Mouse (Mus musculus) layer of hippocampus, adult 9-10 months (tissue): ENCODE data around the gene Mrps27.

ENCODE experiments used
- DNase-seq: peaks from one replicate; pipeline ENCODE4 v3.0.0; 2022; ENCODE audit warnings: low spot score

The Mrps27 gene

GRCm38 (mm10) chr13:99387901-99388811 is 43.6 kb downstream of the Mrps27 start:
- no peak for DNase-seq

GRCm38 (mm10) chr13:99391417-99391816 is 46.8 kb downstream of the Mrps27 start:
- no peak for DNase-seq

DNA sequence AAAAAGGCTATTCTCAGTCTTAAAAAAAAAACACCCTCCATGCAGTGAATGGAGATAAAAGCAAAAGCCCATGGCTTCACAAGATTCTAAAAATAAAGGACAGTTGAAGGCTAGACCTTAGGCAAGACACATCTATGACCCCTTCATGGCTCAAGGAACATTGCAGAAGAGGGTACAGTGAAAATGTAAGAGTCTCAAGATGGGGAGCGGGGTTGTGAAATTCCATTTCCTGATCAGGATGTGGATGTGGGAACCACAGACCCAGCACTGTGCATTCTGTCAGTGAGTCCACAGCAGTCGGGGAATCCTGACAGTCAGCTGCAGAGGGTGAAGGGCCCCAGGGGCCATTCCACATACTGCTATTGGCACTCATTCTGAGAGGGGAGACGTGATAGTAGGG is 48.5 kb downstream of the Mrps27 start:
- no peak for DNase-seq

DNA sequence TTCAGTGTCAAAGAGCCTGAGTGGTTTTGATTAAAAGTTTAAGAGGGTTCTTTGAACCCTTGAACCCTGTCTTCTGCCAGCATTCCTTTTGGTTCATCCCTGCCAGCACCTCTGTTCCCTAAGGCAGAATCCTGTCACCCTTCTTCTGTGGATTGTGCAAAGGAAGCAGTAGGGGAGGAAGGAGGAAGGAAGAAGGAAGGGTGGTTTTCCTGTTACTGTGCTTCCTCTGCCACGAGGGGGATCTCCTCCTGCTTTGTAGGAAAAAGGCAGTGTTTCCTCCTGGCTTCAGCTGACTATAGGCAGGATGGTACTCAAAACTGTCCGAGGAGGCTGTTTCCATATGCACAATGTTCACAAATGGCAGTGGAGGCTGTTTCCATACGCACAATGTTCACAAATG is 50.1 kb downstream of the Mrps27 start:
- no peak for DNase-seq

- no peak for DNase-seq
Observed at GRCm38 (mm10) chr13:99395531-99395930, 50.9 kb downstream of the Mrps27 start.

GRCm38 (mm10) chr13:99397228-99397627 is 52.6 kb downstream of the Mrps27 start:
- DNase-seq = no peak

DNA sequence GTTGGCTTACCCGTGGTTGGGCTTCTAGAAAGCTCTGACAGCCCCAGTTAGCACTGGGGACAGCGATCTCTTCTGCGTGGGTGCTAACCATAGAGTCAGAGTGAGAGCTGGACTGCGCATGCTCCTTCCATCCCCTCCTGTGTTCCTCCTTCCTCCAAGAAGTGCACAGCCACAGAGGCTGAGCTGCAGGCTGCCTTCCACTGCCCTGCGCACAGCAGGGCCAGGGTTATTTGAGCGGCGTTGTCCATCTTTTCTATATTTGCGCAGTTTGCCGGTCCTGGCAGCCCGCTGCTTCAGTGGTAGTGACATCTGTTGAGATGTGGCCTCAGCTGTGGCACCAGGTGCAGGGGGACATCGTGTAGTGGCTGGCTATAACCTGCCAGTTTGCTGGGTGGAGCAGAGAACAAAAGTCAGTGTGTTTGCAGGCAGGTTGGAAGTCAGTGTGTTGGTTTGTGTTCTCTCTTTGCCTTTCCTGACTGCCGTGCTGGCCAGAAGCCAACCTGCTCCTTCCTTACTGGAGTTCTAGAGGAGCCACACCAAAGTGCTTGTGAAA is 53.6 kb downstream of the Mrps27 start:
- DNase-seq = no peak

- no peak for DNase-seq
Observed at GRCm38 (mm10) chr13:99399373-99399772, 54.8 kb downstream of the Mrps27 start.

DNA sequence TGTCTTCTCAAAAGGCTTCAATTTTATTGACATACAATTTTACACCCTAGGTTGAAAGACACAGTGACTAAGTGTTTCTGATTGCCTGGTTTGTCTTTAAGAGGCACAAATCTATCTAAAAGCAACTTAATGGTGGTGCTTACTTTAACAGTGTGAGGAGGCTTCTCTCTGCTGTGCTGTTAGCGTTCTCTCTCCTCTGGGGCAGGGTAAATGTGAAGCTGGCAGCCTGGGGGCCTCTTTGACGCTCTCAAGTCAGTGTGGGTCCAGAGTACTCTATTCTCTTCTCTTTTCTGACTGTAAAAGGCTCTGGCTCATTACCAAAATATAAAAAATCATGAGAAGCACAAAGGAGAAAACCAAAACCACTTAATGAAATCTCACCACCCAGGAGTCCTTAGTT is 64.6 kb downstream of the Mrps27 start:
- DNase-seq = no peak

DNA sequence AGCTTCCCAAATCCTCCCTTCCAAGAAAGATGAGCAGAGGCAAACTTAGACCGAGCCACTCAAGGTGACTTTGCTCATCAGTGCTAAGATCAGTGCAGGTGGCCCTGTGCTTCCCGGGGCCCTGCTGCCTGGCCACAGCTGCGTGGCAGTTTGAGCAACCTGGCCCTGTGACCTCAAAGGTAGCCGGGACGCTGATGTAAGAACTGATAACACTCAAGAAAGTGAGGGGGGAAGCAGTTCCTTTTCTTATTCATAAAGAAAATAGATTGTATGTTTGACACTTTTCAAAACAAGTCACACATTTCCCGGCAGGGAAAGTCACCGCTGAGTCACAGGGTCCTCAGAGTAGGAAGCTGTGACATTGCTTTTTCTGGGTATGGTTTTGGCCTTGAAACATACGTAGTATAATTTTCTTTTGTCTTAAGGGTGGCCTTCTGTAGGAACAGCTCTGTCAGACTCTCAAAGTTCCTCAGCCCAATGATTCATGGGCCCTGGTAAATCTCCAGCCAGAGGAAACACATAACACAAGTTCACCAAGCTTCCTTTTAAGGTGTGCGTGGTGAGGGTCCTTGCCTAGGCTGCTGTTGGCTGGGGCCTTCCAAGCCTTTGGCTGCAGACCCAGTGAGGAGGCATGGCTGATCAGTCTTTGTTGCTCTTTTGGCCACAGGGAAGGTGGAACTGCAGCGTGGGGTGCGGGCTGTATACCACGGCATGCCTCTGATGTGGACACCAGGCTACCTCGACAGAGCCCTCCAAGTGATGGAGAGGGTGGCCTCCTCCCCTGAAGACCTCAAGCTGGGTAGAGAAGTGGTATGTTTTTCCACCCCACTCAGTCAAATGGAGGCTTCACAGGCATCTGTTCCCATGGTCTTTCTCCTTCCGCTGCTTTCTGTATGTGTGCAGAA is 66.3 kb downstream of the Mrps27 start:
- DNase-seq = no peak

DNA sequence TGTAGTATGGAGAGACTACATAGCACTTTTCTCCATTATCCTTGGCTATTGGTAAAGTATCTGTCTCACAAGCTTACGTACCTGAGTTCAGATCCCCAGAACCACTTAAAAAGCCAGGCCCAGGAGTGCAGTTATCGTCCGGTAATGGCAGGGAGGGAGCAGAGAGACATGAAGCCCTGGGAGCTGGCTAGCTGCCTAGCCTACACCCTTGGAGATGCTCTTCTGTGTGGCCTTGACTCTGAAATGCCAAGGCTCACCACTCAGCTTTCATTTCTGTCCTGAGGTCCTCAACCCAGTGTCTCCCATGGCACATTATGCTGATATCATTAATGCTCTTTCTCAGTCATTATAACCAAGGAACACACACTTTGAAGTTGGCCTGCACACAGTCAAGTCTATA is 67.2 kb downstream of the Mrps27 start:
- DNase-seq = no peak

DNA sequence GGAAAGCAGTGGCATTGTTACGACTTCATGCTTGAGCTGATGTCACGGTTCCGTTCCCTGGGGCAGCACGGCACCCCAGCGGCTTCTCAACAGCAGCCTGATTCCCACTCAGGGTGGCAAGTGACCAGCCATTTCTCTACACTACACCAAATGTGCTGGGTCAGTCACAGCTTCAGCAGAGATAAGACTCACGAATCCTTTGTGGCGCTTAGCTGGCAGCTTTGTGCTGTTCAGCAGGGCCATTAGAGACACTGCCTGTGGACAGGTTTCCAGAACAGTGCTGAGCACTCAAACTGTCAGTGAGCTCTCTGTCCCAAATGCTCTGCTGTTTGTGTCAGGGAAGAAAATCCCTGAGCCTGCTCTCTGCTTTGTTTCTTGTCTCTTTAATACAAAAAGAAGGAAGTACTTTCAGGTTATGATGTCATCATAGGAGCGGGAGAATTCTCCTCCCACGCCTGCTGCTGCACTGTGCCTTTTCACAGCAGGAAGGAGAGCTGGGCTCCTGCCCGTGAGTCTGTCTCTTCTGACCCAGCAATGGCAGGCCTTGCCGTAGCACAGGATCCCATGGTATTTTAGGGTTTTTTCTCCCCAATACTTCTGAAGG is 68.0 kb downstream of the Mrps27 start:
- no peak for DNase-seq

GRCm38 (mm10) chr13:99413481-99414351 is 69.1 kb downstream of the Mrps27 start:
- no peak for DNase-seq

DNA sequence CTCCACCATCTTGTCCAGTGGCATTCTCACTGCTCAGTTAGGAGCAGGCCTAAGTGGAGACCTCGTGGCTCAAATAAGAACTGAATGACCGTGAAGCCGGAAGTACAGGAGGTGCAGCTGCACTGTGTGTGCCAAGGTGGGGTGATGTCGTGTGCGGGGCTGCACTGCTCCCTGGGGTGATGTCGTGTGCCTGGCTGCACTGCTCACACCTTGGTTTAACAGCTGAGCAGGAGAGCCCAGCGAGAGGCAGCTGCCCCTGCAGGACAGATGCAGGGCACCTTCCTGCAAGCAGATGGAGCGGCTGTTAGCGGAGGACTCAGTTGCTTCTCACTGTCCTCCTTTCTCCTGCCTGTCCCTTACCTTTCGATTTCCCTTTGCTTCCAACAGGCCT is 69.8 kb downstream of the Mrps27 start:
- DNase-seq = no peak

DNA sequence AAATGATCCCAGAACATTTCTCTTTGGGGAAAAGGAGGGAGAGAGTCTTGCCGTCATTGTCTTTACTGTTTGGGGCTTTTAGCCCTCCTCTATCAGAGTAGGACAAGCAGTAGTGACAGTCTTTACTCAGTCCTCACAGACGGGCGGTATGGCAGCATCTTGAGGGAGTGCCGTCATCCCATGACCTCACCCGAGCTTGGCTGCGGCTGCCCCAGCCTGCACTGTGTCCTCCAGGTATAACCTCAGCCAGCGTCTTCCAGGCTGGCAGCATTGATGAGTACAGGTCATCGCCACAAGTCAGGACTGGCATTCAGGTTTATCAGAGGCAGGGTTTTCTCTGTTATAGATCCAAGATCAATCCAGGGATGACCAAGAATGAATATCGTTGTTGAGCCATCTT is 72.0 kb downstream of the Mrps27 start:
- DNase-seq = no peak

DNA sequence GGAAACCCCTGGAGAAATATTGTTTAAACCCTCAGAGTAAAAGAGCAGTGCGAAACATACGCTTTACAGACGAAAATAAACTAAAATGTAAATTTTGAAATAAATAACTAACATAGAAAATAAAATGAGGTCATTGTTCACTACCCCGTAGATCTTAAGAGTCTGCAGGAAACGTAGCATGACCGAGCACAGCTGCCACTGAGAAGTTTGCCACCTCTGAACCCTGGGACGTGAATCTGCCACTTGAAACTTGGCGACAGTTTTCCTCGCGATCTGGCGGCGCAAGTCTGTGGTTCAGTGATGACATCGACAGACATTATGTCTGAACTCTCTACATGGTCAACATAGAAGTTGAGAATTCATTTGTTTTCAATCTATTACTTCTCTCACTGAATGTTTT is 79.0 kb downstream of the Mrps27 start:
- DNase-seq = no peak

- DNase-seq = no peak
Observed at GRCm38 (mm10) chr13:99433068-99434008, 88.8 kb downstream of the Mrps27 start.

GRCm38 (mm10) chr13:99434494-99434893 is 89.9 kb downstream of the Mrps27 start:
- DNase-seq = no peak

GRCm38 (mm10) chr13:99437051-99437450 is 92.5 kb downstream of the Mrps27 start:
- no peak for DNase-seq

DNA sequence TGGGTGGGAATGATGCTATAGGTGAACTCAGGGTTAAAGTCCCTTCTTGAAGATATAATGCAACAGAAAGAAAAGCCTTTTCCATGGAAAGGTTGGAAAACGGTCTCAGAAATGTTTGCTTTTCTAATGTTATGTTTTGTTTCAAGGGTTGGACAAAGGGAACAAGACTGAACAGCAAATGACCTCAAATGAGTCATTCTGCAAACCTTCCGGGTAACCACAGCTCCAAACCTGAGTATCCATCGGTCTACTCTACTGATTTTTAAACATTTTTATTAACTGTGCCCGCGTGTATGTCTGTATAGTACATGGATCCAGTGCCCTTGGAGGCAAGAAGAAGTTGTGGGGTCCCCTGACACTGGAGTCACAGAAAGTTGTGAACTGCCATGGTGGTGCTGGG is 94.8 kb downstream of the Mrps27 start:
- DNase-seq = no peak
